Mouse (Mus musculus): ENCODE measurements at regions not wholly inside any gene's neighbourhood (a gene's known extent, or its start where the extent isn't known, plus 50 kb on each side); places are given as distances from the start of the nearest gene placed in this dataset.

- no peak for DNase-seq (ENCODE audit: low spot score in 2 of 2)
Observed at GRCm38 (mm10) chr13:10538927-10539326, 178.3 kb upstream of the Chrm3 start.

GRCm38 (mm10) chr13:10527251-10527650, 166.6 kb upstream of the Chrm3 start:
- DNase-seq (ENCODE audit: low spot score in 2 of 2), result no peak

- DNase-seq (ENCODE audit: low spot score in 2 of 2), result no peak
Observed at GRCm38 (mm10) chr13:10526470-10527207, 166.0 kb upstream of the Chrm3 start.

- DNase-seq (ENCODE audit: low spot score in 2 of 2), result no peak
Observed at GRCm38 (mm10) chr13:10504211-10504610, 143.6 kb upstream of the Chrm3 start.

- no peak for DNase-seq (ENCODE audit: low spot score in 2 of 2)
Observed at GRCm38 (mm10) chr13:10455323-10455722, 94.7 kb upstream of the Chrm3 start.

GRCm38 (mm10) chr13:10454667-10455066, 94.0 kb upstream of the Chrm3 start:
- DNase-seq (ENCODE audit: low spot score in 2 of 2), result no peak

- no peak for DNase-seq (ENCODE audit: low spot score in 2 of 2)
Observed at GRCm38 (mm10) chr13:10451057-10451456, 90.4 kb upstream of the Chrm3 start.

- DNase-seq (ENCODE audit: low spot score in 2 of 2), result no peak
Observed at GRCm38 (mm10) chr13:10449502-10449901, 88.9 kb upstream of the Chrm3 start.

- no peak for DNase-seq (ENCODE audit: low spot score in 2 of 2)
Observed at GRCm38 (mm10) chr13:10447806-10448205, 87.2 kb upstream of the Chrm3 start.

- no peak for DNase-seq (ENCODE audit: low spot score in 2 of 2)
Observed at GRCm38 (mm10) chr13:10445679-10446078, 85.0 kb upstream of the Chrm3 start.

Small RNA genes in the stretch of these regions (microRNA-seq; reads per million reads assigned to microRNA genes)
- gene Gm23415 (ENCODE audit: borderline number of aligned reads in 2 of 2), result 0 reads per million in 2 experiments
